Mouse (Mus musculus): ENCODE results near the gene Fam173a.

Fam173a gene

DNA sequence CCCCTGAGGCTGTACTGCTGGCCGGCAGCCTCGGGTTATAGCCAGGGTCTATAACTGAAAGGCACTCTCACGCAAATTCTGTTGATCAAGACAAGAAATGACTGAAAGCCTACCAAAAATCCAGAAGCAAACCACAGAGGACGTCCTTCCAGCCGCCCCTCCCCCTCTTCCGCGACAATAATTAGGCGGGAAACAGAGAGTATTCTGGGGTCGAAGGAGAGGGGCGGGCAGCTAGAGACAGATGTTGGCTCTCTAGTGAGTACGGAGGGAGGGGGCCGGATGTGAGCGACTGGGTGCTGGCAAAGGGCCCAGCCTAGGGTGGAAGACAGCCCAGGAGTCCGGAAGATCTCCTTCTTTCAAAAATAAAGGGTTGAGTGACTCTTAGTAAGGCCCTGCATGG is at the start of gene Fam173a:
Gene Fam173a (minus strand): TSS at position 287 of the 400 bp plus-strand sequence.
- DNase-seq: peak in 1 of 2 experiments; percentile 73

GRCm38 (mm10) chr17:25841117-25841880 is 48.6 kb upstream of the Fam173a start, which contains the start of gene Gm20683:
TSS of gene Gm20683 (minus strand) at chr17:25841763.
- no peak for DNase-seq

DNA sequence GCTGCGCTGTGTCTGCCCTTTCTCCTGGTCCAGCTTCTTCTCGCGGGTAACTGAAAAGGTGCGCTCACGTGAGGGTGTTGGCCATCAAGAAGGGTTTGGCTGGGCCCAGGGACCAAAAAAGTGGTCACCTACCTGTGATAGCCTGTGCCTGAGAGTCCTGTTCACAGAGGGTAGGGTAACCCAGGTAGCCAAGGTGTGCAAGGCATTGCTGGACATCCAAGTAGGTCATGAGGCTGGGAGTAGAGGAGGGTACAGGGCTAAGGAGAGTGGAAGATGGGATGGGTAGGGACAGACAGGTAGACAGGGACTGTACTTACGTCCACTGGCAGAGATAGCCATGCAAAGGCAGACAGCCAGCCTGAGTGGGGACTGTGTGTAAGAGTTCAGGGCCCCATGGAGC is 47.8 kb upstream of the Fam173a start:
- no peak for DNase-seq

GRCm38 (mm10) chr17:25839455-25840235 is 46.9 kb upstream of the Fam173a start:
- DNase-seq: no peak

- DNase-seq: no peak
Observed at GRCm38 (mm10) chr17:25838904-25839303, 46.2 kb upstream of the Fam173a start.

- no peak for DNase-seq
Observed at GRCm38 (mm10) chr17:25837533-25837932, 44.8 kb upstream of the Fam173a start.

DNA sequence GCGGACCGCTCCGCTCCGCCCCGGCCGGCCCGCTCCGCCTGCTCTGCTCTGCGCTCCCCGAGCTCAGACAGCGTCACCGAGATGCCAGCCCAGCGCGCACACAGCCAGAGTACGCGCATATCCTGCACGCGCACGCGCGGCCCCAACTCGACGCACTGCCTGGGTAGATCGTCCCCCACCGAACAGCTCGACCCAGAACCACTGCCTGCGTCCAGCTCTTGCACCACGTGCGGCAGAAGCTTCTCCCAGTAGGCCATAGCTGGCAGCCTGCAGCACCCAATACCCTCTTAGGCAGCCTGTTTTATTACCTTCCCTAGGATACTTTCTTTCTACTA is 44.3 kb upstream of the Fam173a start, which contains the start of gene Rhbdl1:
Gene Rhbdl1 (minus strand): TSS at position 220 of the 335 bp plus-strand sequence.
- peak; percentile 90 to 93 for DNase-seq

DNA sequence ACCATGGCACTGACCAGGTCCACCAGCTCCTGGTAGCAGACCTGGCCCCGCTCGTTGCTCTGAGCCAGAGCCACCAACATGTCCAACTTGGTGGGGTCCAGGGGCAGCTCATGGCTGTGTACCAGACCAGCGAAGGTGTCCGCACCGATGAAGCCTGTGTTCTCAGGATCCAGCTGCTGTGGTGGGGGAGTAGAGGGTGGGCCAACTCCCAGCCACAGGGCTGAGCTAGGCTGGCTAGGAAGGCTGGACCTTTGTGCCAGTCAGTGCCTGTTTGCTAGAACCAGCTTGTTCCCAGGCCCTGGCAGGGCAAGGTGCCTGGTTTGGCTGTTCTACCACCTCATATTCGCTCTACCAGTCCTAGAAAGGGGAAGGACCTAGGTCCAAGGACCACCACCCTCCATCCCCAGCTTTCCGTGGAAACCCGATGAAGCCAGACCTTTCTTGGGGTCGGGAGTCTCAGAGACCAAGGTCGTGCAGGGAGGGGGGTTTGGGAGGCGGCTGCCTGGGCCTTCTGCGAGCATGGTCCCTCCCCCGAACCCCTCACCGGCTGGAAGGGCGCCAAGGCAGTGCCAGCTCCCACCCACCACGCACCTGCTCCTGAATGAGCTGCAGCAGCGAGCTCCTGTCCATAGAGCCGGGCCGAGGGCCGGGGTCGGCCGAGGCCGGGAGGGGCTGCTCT is 43.8 kb upstream of the Fam173a start:
- peak; percentile 59 to 61 for DNase-seq

- DNase-seq: no peak
Observed at GRCm38 (mm10) chr17:25835816-25836215, 43.1 kb upstream of the Fam173a start.

GRCm38 (mm10) chr17:25835301-25835700 is 42.6 kb upstream of the Fam173a start:
- DNase-seq: no peak

GRCm38 (mm10) chr17:25834595-25835222 is 42.0 kb upstream of the Fam173a start:
- DNase-seq: peak in 1 of 2 experiments; percentile 62

DNA sequence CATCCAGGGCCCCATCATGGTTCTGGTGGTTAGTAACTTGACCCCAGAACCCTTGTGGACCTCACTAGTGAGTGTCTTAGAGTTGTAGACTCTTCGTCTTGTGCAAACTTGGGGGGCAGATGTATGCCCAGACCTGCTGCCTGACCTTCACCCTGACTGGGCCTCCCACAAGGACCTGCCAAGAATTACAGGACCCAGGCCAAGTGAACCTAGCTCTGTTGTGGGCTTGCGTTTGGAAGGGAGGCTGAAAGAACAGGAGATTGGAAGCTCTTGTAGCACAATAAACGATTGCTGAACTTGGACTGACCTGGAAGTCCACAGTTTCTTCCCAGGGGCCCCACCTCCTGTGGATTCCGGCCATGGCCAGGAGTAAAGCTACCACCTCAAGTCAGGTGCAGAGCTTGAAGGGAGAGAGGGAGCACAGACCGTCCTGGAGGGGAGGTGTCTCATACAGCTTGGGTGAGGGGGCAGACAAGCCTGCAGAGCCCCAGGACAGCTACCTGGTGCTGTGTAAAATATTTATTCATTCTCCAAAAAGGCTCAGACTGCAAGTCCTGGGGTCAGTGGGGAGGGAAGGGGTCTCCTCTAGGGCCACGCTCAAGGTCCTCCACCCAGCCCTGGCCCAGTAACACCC is 41.4 kb upstream of the Fam173a start:
- no peak for DNase-seq

- peak in 1 of 2 experiments; percentile 91 for DNase-seq
Observed at GRCm38 (mm10) chr17:25833291-25833663, 40.6 kb upstream of the Fam173a start, which contains the start of gene Stub1. TSS of gene Stub1 (minus strand) at chr17:25833404.

- peak; percentile 99 to 100 for DNase-seq
Observed at GRCm38 (mm10) chr17:25832436-25833290, 40.0 kb upstream of the Fam173a start.

GRCm38 (mm10) chr17:25831451-25832281 is 39.0 kb upstream of the Fam173a start:
- peak; percentile 49 to 70 for DNase-seq

DNA sequence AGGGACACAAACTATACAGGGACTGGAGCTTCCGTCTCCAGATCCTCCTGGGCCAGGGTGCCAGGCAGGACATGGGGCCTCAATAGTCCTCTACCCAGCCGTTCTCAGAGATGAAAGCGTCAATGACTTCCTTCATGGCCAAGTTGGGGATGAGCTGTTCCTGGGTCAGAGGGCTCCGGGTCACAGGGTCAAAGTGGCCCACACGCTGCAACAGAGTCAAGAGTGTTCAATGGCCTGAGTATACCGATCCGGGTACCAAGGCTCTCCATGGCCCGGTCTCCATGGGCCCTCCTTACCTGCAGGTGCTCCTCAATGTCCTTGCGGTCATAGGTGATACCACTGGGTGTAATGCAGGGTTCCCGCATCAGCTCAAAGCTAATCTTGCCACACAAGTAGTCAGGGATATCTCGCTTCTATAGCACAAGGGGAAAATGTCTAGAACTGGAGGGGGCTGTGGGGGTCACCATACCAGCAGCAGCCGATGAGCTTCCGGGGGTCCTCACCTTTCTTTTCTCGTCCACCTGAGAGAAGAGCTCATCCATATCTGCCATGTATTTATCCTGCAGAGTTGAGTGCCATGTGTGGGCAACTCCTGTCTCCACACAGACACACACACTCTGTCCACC is 38.2 kb upstream of the Fam173a start:
- no peak for DNase-seq

DNA sequence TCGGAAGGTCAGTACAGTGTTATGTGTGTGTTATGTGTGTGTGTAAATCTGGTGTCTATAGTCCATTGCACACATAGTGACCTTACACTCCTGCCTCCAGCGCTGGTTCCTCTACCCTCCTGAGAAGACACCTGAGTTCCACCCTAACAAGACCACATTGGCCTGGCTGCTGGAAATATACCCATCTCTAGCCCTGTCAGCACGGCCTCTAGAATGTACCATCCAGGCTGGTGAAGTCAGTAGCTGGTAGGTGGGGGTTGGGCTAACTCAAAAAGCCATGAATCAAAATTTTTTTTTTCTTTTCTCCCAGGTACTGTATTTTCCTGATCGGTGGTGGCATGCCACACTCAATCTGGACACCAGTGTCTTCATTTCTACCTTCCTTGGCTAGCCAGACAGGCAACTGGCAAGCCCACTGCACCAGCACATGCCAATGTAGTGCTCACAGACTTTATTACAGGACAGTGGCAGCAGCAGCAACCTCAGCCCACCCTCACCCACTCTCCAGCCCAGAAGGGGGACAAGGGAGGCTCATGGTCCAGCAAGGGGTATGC is 37.6 kb upstream of the Fam173a start:
- DNase-seq: no peak

DNA sequence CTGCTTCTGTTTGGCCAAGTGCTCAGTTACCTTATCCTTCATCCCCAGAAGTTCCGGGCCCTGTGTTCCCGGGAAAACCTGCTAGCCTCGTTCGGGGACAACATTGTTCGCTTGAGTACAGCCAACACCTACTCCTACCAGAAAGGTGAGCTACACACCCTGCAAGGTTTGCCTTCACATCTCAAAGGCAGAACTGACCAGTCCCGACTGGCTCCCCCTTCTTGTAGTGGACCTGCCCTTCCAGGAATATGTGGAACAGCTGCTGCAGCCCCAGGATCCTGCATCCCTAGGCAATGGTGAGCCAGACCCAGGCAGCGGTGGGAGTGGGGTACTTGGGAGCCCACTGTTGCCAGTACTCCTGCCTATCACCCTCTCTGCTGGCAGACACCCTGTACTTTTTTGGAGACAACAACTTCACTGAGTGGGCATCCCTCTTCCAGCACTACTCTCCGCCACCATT is 36.9 kb upstream of the Fam173a start:
- DNase-seq: peak in 1 of 2 experiments; percentile 40

Data from cerebellum, postnatal 25 days (tissue).